Mouse (Mus musculus) megakaryocyte-erythroid progenitor cell, adult 5 weeks (primary cell): Measurements from ENCODE around the gene Cela3b. TPM values are rescaled to one million over a fixed set of nuclear protein-coding genes. Genes with fewer than 3 reads are reported as not detected.

Experiments
- polyA plus RNA-seq: library from polyadenylated mRNA; stranded (reverse); fragments of >175 nt; gene quantifications from 2 replicates; pipeline ENCODE4 v1.2.3, GENCODE M21; 2012

Cela3b gene
- not detected in 2 replicates for polyA plus RNA-seq

DNA sequence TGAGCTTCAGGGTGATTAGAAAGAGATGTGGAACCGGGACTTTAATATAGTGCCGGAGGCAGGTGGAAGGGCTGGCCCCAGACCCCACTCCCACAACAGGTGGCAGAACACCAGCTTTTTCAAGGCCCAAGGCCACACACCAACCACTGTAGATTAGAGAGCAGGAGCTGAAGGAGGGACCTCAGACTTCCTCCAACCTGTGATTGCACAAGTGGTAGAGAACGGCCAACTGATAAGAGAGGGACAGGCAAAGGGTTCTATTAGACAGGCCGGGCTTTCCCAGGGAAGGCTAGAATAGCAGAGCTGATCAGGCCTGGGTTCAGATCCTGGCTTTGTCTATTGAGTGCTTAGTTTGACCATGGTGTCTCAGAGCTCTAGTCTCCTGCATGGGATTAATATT lies at the start of gene Cela3b:
Gene Cela3b, minus strand, starts transcription at position 39 of the 400 bp plus-strand sequence.

DNA sequence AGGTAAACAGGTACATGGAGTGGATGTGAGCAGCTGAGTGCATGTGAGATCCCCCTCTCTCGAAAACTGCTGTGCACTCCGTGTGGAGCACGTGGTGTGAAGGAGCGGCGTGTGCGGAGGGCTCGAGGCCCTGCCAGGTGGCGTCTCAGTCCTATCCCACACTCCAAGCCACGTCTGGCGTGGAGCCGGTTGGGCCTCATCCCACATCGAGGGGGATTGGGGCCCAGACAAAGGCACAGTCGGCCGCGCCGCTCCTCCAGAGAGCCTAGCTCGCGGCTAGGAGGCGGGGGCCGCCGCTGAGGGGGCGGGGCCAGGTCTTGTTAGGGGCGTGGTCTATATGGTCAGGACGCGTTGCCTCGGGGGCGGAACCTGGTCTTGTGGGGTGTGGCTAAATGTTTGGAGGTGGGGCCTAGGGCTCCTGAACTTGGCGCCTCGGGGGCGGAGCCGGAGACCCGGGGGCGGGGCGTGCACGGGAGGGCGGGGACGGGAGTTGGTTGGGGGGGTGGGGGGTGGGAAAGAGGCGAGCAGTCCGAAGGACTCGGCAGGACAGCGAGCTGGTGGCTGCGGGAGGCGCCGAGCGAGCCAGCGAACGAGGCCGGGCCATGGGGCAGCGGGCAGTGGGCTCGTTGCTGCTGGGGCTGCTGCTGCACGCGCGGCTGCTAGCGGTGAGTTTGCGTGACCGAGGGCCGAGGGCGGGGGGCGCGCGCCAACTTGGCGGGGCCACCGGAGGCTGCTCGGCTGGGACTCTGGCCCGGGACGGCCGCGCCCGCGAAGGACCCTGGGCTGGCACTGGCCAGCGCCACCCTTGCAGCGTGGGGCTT lies 38.1 kb upstream of the Cela3b start, which contains the start of gene Hspg2:
Gene Hspg2, plus strand, starts transcription at position 510 of the 821 bp plus-strand sequence.

DNA sequence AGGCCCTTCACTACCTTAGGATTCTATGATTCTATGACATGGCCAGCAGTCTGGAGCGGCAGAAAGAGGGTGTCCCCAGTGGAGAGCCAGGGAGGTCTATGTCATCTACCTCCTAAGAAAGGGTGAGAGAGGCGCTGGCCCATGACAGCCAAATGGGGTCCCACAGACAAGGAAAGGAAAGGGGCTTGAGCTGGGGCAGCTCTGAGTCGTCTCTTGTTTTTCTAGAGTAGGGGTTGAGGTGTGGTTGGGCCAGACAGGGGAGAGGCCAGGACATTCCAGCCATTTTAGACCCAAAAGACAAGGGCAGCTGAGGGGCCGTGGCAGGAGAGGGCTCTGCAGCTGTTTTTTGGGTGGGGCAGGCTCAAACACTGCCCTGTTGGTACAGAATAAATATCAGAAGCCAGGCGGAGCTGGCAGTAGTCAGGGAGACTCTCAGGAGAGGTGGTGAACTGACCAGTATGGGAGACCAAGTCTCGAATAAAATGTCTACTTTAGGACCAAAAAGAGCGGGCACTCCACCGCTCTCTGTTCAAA lies 23.0 kb upstream of the Cela3b start, which contains the start of gene 1700013G24Rik:
Gene 1700013G24Rik, plus strand, starts transcription at position 51 of the 534 bp plus-strand sequence.

DNA sequence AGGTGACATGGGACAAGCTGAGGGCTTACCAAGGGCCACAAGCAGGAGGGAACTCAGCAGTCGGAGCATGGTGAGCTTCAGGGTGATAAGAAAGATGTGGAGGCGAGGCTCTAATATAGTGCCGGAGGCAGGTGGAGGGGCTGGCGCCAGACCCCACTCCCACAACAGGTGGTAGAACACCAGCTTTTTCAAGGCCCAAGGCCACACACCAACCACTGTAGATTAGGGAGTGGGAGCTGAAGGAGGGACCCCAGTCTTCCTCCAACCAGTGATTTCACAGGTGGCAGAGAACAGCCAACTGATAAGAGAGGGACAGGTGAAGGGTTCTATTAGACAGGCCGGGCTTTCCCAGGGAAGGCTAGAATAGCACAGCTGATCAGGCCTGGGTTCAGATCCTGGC lies 20.6 kb downstream of the Cela3b start, which contains the start of gene Cela3a:
Gene Cela3a, minus strand, starts transcription at position 101 of the 400 bp plus-strand sequence.

Other genes starting within 250 kb of the Cela3b start
- gene Wnt4, start 153.1 kb downstream of the Cela3b start, polyA plus RNA-seq = not detected in 2 replicates
- 22.7 and 28.1 TPM in 2 replicates for gene Cdc42, start 72.8 kb downstream of the Cela3b start, polyA plus RNA-seq
- not detected in 2 replicates for gene Cela3a, start 20.7 kb downstream of the Cela3b start, polyA plus RNA-seq
- gene 1700013G24Rik, start 22.7 kb upstream of the Cela3b start, polyA plus RNA-seq = not detected in 2 replicates
- 0.17 and 0.20 TPM in 2 replicates for gene Hspg2, start 38.2 kb upstream of the Cela3b start, polyA plus RNA-seq
- not detected in 2 replicates for gene Ldlrad2, start 144.0 kb upstream of the Cela3b start, polyA plus RNA-seq
- 59.0 and 78.5 TPM in 2 replicates for gene Usp48, start 163.2 kb upstream of the Cela3b start, polyA plus RNA-seq
- gene Rap1gap, start 234.2 kb upstream of the Cela3b start, polyA plus RNA-seq = 12.2 and 15.4 TPM in 2 replicates